Mouse (Mus musculus): ENCODE data around the gene Lcor.
A peak's percentile ranks its signal among the peaks of the same experiment; 100 is the strongest.

Lcor gene

GRCm38 (mm10) chr19:41476530-41477249 is 5.7 kb upstream of the Lcor start:
- no peak for DNase-seq (ENCODE audit: low spot score in 2 of 2)

GRCm38 (mm10) chr19:41481030-41481886 is 1.2 kb upstream of the Lcor start:
- no peak for DNase-seq (ENCODE audit: low spot score in 2 of 2)

GRCm38 (mm10) chr19:41481887-41482189 is 599 bp upstream of the Lcor start:
- no peak for DNase-seq (ENCODE audit: low spot score in 2 of 2)

- DNase-seq (ENCODE audit: low spot score in 2 of 2): peak; percentile 67 to 70
These were observed 540 bp downstream of the Lcor start for GRCm38 (mm10) chr19:41482909-41483444.

- peak in 1 of 2 experiments; percentile 21 for DNase-seq (ENCODE audit: low spot score in 2 of 2)
These were observed 1.1 kb downstream of the Lcor start for GRCm38 (mm10) chr19:41483445-41484040.

- DNase-seq (ENCODE audit: low spot score in 2 of 2): no peak
These were observed 1.9 kb downstream of the Lcor start for GRCm38 (mm10) chr19:41484361-41484760.

GRCm38 (mm10) chr19:41495382-41496032 is 13.1 kb downstream of the Lcor start:
- DNase-seq (ENCODE audit: low spot score in 2 of 2): no peak

GRCm38 (mm10) chr19:41496058-41496457 is 13.6 kb downstream of the Lcor start:
- DNase-seq (ENCODE audit: low spot score in 2 of 2): no peak

GRCm38 (mm10) chr19:41507872-41508271 is 25.4 kb downstream of the Lcor start:
- no peak for DNase-seq (ENCODE audit: low spot score in 2 of 2)

GRCm38 (mm10) chr19:41514836-41515235 is 32.4 kb downstream of the Lcor start:
- no peak for DNase-seq (ENCODE audit: low spot score in 2 of 2)

GRCm38 (mm10) chr19:41515549-41515948 is 33.1 kb downstream of the Lcor start:
- no peak for DNase-seq (ENCODE audit: low spot score in 2 of 2)

GRCm38 (mm10) chr19:41517006-41517405 is 34.6 kb downstream of the Lcor start:
- DNase-seq (ENCODE audit: low spot score in 2 of 2): no peak

- DNase-seq (ENCODE audit: low spot score in 2 of 2): no peak
These were observed 36.7 kb downstream of the Lcor start for GRCm38 (mm10) chr19:41519121-41519520.

GRCm38 (mm10) chr19:41522246-41522645 is 39.8 kb downstream of the Lcor start:
- no peak for DNase-seq (ENCODE audit: low spot score in 2 of 2)

- no peak for DNase-seq (ENCODE audit: low spot score in 2 of 2)
These were observed 41.5 kb downstream of the Lcor start for GRCm38 (mm10) chr19:41523798-41524563.

GRCm38 (mm10) chr19:41529169-41529568 is 46.7 kb downstream of the Lcor start:
- DNase-seq (ENCODE audit: low spot score in 2 of 2): no peak

GRCm38 (mm10) chr19:41534021-41534420 is 51.6 kb downstream of the Lcor start:
- no peak for DNase-seq (ENCODE audit: low spot score in 2 of 2)

- no peak for DNase-seq (ENCODE audit: low spot score in 2 of 2)
These were observed 74.5 kb downstream of the Lcor start for GRCm38 (mm10) chr19:41556981-41557380.

GRCm38 (mm10) chr19:41557491-41557890 is 75.1 kb downstream of the Lcor start:
- DNase-seq (ENCODE audit: low spot score in 2 of 2): no peak

GRCm38 (mm10) chr19:41558891-41559486 is 76.6 kb downstream of the Lcor start:
- DNase-seq (ENCODE audit: low spot score in 2 of 2): no peak

- DNase-seq (ENCODE audit: low spot score in 2 of 2): no peak
These were observed 78.4 kb downstream of the Lcor start for GRCm38 (mm10) chr19:41560856-41561255.

Data from urinary bladder, postnatal 4 days (tissue).